Mouse (Mus musculus): ENCODE measurements around the gene Cyp17a1.

Cyp17a1 gene

GRCm38 (mm10) chr19:46642136-46642753, 30.7 kb downstream of the Cyp17a1 start:
- no peak for DNase-seq (ENCODE audit: low spot score in 2 of 2)

- DNase-seq (ENCODE audit: low spot score in 2 of 2) = no peak
Measured at GRCm38 (mm10) chr19:46641420-46642085, 31.4 kb downstream of the Cyp17a1 start.

- DNase-seq (ENCODE audit: low spot score in 2 of 2) = no peak
Measured at GRCm38 (mm10) chr19:46640780-46641179, 32.2 kb downstream of the Cyp17a1 start.

GRCm38 (mm10) chr19:46639496-46639895, 33.5 kb downstream of the Cyp17a1 start:
- DNase-seq (ENCODE audit: low spot score in 2 of 2) = no peak

- DNase-seq (ENCODE audit: low spot score in 2 of 2) = no peak
Measured at GRCm38 (mm10) chr19:46639053-46639452, 33.9 kb downstream of the Cyp17a1 start.

GRCm38 (mm10) chr19:46637598-46637997, 35.4 kb downstream of the Cyp17a1 start:
- no peak for DNase-seq (ENCODE audit: low spot score in 2 of 2)

GRCm38 (mm10) chr19:46635766-46636165, 37.2 kb downstream of the Cyp17a1 start:
- DNase-seq (ENCODE audit: low spot score in 2 of 2) = no peak

GRCm38 (mm10) chr19:46631637-46632036, 41.3 kb downstream of the Cyp17a1 start:
- no peak for DNase-seq (ENCODE audit: low spot score in 2 of 2)

GRCm38 (mm10) chr19:46629807-46630206, 43.2 kb downstream of the Cyp17a1 start:
- DNase-seq (ENCODE audit: low spot score in 2 of 2) = no peak

GRCm38 (mm10) chr19:46628403-46628802, 44.6 kb downstream of the Cyp17a1 start:
- DNase-seq (ENCODE audit: low spot score in 2 of 2) = no peak

- no peak for DNase-seq (ENCODE audit: low spot score in 2 of 2)
Measured at GRCm38 (mm10) chr19:46625519-46625918, 47.5 kb downstream of the Cyp17a1 start.

GRCm38 (mm10) chr19:46625015-46625414, 48.0 kb downstream of the Cyp17a1 start:
- no peak for DNase-seq (ENCODE audit: low spot score in 2 of 2)

GRCm38 (mm10) chr19:46623790-46624772, 48.9 kb downstream of the Cyp17a1 start:
- no peak for DNase-seq (ENCODE audit: low spot score in 2 of 2)

- DNase-seq (ENCODE audit: low spot score in 2 of 2) = no peak
Measured at GRCm38 (mm10) chr19:46623194-46623667, 49.7 kb downstream of the Cyp17a1 start.

- no peak for DNase-seq (ENCODE audit: low spot score in 2 of 2)
Measured at GRCm38 (mm10) chr19:46622659-46623193, 50.2 kb downstream of the Cyp17a1 start.

GRCm38 (mm10) chr19:46621236-46622183, 51.5 kb downstream of the Cyp17a1 start:
- DNase-seq (ENCODE audit: low spot score in 2 of 2) = no peak

GRCm38 (mm10) chr19:46620016-46620808, 52.8 kb downstream of the Cyp17a1 start:
- DNase-seq (ENCODE audit: low spot score in 2 of 2) = peak; percentile 62 to 73

- DNase-seq (ENCODE audit: low spot score in 2 of 2) = no peak
Measured at GRCm38 (mm10) chr19:46619518-46619917, 53.5 kb downstream of the Cyp17a1 start.

- no peak for DNase-seq (ENCODE audit: low spot score in 2 of 2)
Measured at GRCm38 (mm10) chr19:46619001-46619400, 54.0 kb downstream of the Cyp17a1 start.

- DNase-seq (ENCODE audit: low spot score in 2 of 2) = no peak
Measured at GRCm38 (mm10) chr19:46618322-46618721, 54.6 kb downstream of the Cyp17a1 start.

Data from frontal cortex, postnatal 36 days (tissue).